Mouse (Mus musculus) kidney, postnatal 14 days (tissue): ENCODE measurements around the gene Tle1.

Experiments used
- DNase-seq: peaks from one replicate; pipeline ENCODE4 v3.0.0; 2022; ENCODE audit warnings: mixed read lengths

Gene Tle1

DNA sequence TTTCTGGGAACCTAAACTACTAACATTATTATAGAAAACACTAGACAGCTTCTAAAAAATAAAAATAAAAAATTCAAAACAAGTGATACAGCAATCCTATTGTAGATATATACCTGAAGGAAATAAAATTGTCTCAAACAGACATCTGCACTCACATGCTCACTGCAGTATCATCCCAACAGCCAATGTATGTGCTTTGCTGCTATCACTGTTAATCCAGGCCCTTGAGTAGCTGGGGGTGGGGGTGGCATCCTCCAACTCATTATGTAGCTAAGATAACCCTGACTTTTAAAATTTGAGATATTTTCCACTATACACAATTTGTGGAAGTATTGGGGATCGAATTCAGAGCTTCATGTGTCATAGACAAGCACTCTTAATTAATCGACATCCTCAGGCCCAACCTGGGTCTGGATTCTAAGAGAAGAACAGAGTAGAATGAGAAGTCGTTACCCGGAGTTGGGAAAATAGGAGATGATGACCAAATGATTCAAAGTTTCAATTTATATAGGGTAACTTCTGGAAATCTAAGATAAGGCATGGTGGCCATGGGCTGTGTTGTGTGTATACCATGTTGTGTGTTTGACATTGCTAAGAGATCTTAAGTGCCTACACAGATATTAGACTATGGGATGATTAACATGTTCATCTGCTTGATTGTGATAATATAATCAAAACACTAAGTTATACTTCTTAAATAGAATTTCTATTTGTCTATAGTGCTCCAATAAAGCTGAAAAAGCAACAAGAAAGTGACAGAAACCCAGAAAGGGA is 38.1 kb downstream of the Tle1 start:
- DNase-seq: no peak

DNA sequence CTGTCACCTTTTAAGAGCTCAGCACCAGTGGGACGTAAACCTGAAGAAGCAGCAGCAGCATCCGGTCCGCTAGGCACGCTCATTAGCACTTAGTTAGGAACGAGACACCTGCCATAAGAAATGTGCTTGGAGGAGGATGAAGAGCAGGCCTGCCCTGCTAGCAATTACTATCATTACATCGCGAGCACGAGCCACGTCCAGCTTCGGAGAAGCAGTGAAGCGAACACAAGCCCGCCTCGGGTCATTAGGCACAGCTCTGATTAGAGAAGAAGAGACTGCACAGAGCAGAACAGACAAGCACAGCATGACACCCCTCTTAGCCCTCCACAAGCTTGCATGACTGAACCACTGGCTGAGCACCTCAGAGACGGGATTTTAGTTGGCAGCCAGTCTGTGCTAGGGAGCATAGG is 40.6 kb downstream of the Tle1 start:
- no peak for DNase-seq

DNA sequence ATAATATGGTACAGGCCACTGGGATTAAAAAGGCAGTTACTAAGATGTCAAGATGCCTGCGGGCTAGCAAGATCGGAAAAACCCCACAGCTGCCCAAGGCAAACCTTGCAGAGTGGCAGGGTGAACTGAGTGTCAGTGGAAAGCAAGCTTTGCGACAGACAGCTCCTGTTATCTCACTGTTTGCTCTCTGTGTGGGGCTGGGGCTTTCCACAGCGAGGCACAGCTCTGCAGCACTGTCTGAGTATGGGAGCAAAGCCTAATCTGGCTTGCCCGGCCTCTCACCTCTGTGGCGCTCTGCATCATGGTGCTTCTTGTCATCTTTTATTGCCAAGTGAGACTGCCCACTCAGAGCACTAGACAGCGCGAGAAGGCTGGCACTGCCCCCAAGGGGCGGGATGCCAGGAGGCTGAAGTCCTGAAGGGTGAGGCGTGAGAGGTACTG is 42.8 kb downstream of the Tle1 start:
- DNase-seq: no peak

DNA sequence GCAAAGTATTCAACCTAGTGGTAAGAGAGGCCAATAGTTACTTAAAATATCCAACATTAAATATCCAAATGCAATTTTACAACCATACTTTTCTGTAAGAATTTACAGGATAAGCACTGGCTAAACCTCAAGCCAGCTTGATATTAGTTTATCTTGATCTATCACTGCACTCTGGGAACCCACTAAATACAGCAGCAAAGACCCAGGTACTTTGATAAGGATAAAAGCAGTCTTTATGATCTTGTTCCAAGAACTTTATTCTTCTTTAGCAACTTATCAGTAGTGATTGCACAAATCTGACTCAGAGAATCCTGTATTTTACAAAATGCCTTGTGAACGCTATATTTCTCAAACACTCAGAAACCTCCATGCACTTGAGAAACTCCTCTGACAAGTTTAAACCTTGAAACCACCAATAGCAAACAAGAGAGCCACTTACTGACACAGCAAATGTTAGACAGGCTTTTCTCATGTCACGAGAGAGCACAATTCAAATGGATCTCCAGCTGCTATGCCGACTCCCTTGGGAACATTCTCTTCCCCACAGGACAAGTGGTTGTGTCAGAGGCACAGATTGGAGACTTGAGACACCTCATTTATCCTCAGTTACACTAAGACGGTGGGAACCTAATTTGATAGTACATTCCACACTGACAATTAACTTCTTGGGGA is 50.1 kb downstream of the Tle1 start:
- DNase-seq: no peak

DNA sequence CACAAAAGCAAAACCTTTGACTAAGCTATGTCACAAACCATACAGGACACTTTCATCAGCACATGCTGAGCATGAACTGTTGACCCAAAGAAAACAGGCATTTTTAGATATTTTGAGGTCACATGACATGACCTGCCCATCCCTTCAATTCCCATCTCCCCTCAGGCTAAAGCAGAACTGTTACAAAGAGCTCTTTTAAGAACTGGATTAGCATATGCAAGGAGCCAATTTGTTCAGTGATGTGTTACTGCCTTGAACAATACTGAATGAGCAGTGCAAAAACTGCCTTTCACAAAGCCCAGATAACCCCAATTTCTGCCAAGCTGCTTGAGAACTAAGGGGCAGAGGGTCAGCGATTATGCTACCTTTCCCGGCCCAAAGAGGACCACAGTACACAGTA is 54.7 kb downstream of the Tle1 start:
- DNase-seq: no peak

DNA sequence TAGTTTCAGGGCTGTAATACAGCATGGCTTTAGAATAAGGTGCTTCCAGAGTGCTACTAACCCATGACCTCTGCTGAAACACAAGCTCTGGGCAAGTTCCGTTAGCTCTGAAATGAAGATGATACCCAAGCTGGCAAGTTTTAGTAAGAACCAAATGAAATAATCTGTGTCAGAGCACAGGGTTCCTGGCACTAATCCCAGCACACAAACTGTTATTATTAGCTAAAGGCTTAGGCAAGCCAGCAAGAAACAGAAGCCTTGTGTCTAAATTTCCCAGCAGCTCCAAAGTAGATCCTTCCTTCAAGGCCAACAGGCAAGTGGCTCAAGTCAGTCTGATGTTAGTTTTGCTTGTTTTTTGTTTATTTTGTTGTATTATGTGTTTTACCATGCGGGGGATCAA is 56.2 kb downstream of the Tle1 start:
- no peak for DNase-seq

DNA sequence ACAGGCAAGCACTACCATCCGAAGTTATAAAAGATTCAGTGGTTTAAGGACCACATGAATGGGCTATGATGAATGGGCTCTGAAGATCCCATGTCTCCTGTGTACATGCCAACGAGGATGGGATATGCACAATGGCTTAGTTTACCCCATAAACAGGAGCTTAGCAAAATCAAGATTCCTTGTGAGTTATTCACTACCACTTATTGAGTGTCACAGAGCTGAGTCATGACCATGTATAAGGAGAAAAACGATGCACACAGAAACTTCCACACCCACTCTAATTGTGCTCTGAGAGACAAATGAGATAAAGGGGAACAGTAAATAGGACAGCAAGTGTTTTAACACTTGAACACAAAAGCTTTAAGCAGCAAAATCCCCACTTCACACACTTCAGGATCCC is 60.0 kb downstream of the Tle1 start:
- no peak for DNase-seq

DNA sequence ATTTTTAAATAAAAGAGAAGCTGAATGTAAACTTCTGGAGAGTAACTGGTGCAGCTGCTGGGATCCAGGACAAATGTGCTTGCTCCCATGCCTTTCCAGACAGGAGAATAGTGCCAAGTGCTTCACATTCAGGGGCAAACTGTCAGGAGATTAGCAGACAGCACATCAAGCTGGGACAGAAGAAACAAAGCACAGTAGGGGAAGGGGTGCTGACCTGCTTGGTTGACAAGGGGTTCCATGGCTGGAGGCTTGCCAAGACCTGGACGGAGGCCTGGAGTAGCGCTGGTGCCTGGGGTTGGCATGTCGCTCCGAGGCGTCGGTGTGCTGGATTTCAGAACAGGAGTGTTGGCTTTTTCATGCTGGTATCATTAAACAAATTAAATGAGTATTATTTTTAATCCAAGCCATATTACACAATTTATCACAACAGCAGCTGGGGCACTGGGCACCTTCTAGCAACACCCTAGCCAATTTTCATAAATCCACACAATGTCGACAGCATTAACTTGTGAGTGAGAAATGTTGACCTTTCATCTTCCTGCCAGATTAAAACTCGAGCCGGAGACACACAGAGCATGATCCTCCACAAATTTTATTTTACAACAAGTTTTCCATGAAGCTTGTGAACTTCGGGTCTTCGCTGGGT is 61.1 kb downstream of the Tle1 start:
- peak; percentile 9 for DNase-seq

DNA sequence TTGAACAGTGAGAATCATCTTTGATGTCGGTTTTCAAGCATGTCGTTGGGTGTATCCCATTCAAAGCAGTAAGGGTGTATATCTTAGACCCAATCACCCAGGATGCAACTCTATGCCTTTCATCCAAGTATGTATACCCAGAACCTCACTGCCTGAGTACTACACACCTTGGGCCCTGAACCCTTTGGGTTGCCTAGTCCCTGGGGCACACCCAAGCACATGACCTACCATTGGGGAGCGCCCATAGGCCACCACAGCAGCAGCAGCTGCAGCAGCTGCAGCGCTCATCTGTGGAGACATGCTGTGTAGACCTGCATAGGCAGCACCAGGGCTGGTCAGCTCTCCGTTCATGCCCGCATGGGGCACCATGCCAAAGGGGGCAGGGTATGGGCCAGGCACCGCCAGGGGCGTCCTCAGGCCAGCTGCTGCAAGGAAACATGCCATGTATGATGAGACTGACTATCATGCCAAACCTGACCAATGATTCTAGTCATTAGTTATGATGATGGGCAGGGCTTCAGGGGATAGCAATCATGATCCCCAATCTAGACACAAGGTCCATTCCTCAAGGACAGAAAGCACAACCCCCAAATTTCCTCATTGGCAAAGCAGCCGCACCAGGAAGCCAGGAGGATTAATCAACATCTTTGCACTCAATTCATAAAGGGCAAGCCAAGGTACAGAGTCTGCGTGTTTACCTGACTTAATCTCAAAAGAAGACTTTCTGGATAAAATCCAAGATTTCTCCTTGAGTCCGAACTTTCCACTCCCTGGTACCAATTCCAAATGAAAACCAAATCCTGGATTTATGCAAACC is 62.2 kb downstream of the Tle1 start:
- no peak for DNase-seq

DNA sequence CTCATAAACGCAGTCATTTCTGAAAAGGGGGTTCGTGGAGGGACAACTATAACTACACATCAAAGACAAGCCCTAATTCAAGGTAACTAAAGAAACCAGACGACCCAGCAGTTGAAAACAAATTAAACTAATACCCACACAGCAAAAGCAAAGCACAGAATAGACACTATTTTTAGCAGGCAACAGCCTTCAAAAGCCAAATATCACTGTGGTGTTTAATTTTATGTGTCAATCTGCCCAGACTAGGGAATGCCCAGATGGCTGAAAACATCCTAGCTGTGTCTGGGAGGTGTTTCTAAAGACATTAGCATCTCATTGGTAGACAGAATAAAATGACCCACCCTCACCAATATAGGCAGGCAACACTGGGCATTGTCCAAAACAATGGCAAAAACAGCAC is 68.1 kb downstream of the Tle1 start:
- no peak for DNase-seq

DNA sequence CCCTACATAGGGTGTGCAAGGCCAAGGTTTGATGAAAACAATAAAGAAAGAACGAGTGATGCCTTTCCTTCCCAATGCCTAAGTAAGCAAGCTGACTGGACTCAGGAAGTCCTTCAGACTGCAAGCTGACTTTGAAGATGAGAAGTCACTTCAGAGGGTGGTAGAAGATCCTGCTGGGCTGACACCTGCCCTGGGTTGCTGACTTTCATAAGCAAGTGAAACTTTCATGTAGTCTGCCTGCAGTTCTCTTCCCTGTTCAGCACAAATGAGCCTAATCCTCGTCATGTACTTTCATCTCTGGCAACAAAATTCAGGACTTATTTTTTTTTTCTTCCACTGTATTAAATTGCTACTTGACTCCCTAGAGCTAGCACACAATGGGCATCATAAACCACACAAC is 73.1 kb downstream of the Tle1 start:
- DNase-seq: no peak

DNA sequence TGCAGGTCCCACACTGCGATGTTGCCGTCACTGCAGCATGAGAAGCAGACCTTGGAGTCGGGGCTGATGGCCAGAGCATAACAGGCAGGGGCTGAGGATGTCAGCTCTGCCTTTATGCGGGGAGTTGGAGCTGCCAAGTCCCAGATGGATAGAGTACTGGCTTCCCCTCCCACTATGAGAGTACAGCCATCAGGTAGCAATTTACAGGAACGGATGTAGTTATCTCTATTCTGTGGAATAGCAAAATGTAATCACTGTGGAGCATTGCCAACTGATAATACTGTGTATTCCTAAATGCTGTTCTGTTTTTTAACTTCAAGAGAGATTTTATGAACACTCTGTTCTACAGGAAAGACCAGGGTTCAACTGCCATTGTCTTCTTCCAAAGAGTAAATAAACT is 75.9 kb downstream of the Tle1 start:
- no peak for DNase-seq

DNA sequence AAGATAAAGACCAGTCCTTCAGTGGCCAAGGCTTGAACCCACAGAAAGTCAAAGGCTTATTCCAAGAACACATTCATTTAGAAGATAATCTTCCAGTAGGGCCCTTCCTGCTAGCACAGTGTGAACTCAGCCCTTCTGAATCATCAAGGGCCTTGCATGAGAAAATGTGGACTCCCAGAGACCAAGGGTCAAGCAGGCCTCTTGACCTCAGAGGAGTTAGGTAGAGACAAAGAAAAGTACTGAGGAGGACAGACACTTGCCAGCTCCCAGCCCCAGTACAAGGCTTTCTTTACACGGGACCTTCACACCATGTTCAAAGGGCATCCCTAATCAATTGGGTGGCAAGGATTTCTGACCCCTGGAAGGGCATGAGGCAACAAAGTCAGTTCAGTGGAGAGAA is 77.9 kb downstream of the Tle1 start:
- DNase-seq: no peak

DNA sequence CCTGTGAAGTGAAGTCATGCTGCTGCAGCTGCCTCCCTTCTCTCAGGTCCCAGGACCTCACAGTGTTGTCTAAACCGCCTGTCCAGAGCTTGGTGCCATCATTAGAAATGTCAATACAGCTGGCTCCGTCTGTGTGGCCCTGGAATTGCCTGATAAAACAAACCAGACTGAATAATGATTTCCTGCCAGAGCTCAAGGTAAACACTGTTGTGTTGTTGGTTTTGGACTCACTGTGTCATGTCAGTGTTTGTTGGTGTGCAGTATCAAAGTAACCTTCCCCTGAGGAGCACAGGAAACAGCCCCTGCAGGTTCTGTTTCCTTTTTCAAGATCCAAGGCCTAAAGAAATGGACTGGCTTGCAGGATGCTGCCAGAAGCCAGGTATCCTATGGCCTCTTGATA is 78.4 kb downstream of the Tle1 start:
- no peak for DNase-seq

DNA sequence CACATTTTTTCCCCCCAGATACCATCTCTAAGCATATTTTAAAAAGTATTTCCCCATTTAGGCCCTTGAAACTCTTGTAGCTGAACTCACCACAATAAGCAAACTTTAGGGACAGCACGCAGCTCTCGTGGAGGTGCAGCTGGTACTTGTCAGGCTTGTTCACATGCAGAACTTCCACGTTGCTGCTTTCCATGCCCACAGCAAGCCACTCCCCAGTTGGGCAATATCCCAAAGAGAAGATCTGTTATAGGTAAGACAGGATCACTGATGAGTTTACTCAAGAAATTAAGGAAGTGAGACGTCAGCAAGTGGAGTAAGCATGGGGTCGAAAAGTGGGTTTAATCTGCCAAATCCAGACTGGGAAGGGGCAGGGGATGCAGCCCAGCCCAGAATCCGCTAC is 80.7 kb downstream of the Tle1 start:
- no peak for DNase-seq

DNA sequence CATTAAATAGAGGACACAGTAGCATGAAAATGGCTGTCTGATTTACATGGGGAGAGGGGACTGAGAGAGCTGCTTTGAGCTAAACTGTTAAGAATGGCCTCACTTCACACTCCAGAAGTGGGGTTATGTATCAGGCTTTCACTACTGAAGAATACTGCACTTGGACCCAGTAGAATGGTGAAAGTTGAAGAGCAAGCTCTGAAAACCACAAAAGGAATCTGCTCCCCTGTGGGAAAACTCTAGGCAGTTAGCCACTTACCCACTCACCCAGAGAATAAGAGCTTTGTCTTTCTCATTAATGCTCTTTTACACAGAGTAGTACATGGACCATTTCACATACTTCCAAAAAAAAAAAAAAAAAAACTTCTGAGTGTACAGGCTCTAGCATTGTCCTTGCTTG is 95.0 kb downstream of the Tle1 start:
- no peak for DNase-seq

DNA sequence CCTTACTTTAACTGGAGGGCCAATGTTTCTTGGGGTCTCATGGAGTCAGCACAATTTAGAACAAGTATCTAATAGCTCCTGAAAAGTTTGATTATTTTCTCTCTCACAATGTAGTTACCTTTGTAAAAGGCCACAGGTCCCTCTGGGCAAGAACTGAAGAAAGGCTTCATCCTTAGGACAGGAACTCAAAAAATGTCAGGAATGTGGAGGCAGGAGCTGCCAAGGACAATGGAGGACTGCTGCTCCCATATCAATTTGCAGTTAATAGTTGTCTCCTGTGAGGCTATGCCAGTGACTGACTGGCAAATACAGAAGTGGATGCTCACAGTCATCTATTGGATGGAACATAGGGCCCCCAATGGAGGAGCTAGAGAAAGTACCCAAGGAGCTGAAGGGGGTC is 96.5 kb downstream of the Tle1 start:
- no peak for DNase-seq

DNA sequence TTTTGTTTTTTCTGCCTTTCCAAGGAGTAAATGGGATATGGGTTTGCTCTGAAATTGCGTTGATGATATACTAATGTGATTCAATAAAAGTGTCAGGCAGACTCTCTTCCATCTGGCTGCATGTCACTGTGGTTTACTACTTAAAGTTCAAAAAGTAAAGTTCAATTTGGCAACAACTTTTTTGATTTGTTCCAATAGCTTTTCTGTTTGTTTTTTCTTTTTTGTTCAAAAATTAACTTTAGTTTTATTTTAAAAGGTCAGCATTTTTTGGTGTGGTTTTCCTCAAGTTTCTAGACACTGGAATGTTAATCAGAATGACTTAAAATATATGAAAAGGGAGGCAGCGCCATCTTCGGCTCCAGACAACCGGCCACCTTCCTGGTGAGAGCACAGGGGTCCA is 112.9 kb downstream of the Tle1 start:
- peak; percentile 29 for DNase-seq

DNA sequence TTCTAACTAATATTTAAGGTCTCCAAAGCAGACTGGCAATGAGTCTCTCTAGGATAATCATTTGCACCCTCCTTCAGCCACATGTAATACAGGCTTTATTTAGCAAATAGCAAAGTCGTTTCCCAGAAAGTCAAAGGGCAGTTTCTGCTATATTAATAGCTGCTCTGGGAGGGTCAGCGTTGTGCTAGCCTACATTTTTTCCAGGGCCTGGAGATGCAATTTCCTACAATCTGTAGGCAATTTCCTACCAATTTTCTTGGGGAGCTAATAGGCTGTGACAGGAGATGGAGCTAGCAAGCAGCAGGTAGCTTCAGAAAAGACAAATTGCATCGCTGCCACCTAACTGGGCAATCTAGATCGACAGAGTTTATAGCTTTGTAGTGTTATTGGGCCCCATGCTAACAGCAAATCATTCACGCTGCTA is 131.6 kb downstream of the Tle1 start:
- no peak for DNase-seq

DNA sequence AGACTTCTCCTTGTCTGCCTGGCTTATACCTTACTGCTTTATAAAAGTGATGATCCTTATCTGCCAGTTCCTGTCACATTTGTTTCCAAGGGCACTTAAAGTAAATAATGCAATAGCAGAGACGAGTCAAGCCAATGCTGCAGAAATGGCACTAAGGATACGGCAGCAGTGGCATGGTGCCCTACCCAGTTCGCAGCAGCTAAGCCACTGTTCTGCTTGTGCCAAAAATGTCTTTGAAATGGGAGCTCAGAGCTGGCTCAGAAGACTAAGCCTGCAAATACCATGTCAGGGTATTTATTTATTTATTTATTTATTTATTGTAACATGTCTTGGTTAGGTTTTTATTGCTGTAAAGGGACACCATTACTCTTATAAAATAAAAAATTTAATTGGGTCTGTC is 132.8 kb downstream of the Tle1 start:
- DNase-seq: no peak
